Comparison of ENCODE assay signal across 8 mouse cellular contexts in the genomic region with DNA sequence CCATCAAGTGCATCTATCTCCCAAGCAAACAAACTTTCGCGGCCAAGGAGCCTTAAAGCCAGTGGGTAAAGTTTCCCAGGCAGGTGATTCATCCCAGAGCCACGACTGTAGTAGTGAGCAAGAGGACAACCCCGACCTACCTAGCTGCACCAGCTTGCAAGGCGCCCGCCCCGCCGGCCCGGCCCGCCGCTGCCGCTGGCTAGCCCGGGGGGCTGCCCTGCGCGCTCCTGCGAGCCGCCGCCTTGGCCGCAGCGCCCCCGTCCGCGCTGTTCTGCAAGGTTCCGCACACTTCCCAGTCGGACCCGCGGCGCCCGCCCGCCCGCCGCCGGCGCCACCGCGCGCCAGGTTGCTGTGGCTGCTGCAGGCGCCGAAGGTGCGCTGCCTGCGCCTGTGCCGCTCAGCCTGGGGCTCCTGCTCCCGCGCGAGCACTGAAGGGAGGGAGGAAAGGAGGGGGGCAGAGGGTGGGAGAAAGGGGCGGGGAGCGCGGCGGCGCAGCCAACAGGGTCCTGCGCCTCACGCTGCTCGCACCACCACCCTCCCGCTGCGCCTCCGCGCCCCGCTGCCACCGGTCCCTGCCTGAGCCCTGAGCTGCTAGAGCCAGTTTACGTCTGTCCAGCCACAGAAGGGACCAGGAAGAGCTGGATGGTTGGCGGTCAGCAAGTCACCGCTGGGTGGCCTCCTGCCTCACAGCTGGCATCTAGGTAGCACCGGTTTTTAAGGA. TPM values are rescaled to one million over a fixed set of nuclear protein-coding genes. Genes with fewer than 3 reads are reported as not detected.
DNase-seq lines count a peak whose midpoint lies in the region; ATAC-seq lines count a peak whose summit lies in the region.

No protein-coding gene starts in this region.

- peaks cover 17% of the 10 kb centered on the region; the same call in 1 of the 2 replicates for H3K27me3 ChIP-seq in hindbrain, embryonic 10.5 days (ENCODE audit: insufficient read depth, poor library complexity, severe bottlenecking)

- H3K27ac ChIP-seq in hindbrain, embryonic 10.5 days: peak overlapping the region; percentile 85

- H3K36me3 ChIP-seq in hindbrain, embryonic 10.5 days: no peaks in the 10 kb centered on the region

- DNase-seq in cerebellum, adult 9-10 months: no peak
- DNase-seq in adrenal gland, postnatal 4 days (ENCODE audit: low spot score in 2 of 2): peak; percentile 15 to 25
- DNase-seq in hindbrain, embryonic 10.5 days (ENCODE audit: low spot score): peak; percentile 84
- DNase-seq in layer of hippocampus, postnatal 10 days (ENCODE audit: low spot score in 2 of 2): peak; percentile 56 to 72
- DNase-seq in right cerebral cortex, postnatal 36 days (ENCODE audit: low spot score in 2 of 2): peak; percentile 69 to 76

- H3K4me1 ChIP-seq in hindbrain, embryonic 10.5 days (replicated peaks): peaks cover 17% of the 10 kb centered on the region; the same call in 1 of the 2 replicates

- H3K4me3 ChIP-seq in hindbrain, embryonic 10.5 days: peak overlapping the region; percentile 65

- no peaks in the 10 kb centered on the region for H3K9me3 ChIP-seq in hindbrain, embryonic 10.5 days

- under 1% methylated on average over 63 of the region's 63 CpGs for WGBS in hindbrain, embryonic 10.5 days

- ATAC-seq in cerebellum, adult (ENCODE audit: insufficient number of reproducible peaks, low FRiP score, low TSS enrichment): peak; percentile 49; the same call in 1 of the 2 replicates
- peak; percentile 49 for ATAC-seq in erythroblast, adult 5-6 weeks (replicated peaks; ENCODE audit: low FRiP score, poor library complexity, severe bottlenecking)
- peak; percentile 87 for ATAC-seq in megakaryocyte-erythroid progenitor cell, adult 5-6 weeks (replicated peaks; ENCODE audit: low FRiP score, low TSS enrichment, poor library complexity, severe bottlenecking)

RNA-seq across cellular contexts. Expression of gene Cntn3, which starts 8.7 kb away (rescaled TPM):
- 1 to 10 TPM; 1.2 to 2.0 TPM for total RNA-seq in adrenal gland, postnatal 4 days (2021)
- 0.63 TPM in 1 of 2 replicates, not detected in the other for total RNA-seq in erythroblast, adult 5-6 weeks (2015; ENCODE audit: low replicate concordance)
- total RNA-seq in erythroblast, adult 5-6 weeks (2017; ENCODE audit: low replicate concordance): 0.28 TPM in 1 of 2 replicates, not detected in the other
- 0.89 and 1.0 TPM in 2 replicates for polyA plus RNA-seq in hindbrain, embryonic 10.5 days (2016; fragmentation: Nextera tagmentation; extraction: Ambion mirVana)
- 10 to 100 TPM; 12.1 to 13.6 TPM for total RNA-seq in layer of hippocampus, postnatal 10 days (2021)
- total RNA-seq in megakaryocyte-erythroid progenitor cell, adult 5-6 weeks (2014; fragmentation: Nextera tagmentation): not detected in 2 replicates
- not detected in 2 replicates for total RNA-seq in megakaryocyte-erythroid progenitor cell, adult 5-6 weeks (2017)

Comparison
In these comparisons a context has a peak if more than half of its experiments do, and no peak if none do; other contexts are left out.
1. RNA of gene Cntn3, which starts 8.7 kb away (total RNA-seq): 12.1 to 13.6 TPM in layer of hippocampus, postnatal 10 days; 1.2 to 2.0 TPM in adrenal gland, postnatal 4 days, 0.28 to 0.63 TPM in erythroblast, adult 5-6 weeks and not detected in megakaryocyte-erythroid progenitor cell, adult 5-6 weeks; every median in the first group is over 4 times any median in the second.
2. Peak in every context shown above with its lines, with median percentiles within 50 percentile points of each other: ATAC-seq.